Mouse (Mus musculus) midbrain, embryonic 16.5 days (tissue): ENCODE results near the gene Yy1. TPM values are rescaled to one million over a fixed set of nuclear protein-coding genes. Genes with fewer than 3 reads are reported as not detected.

Source experiments
- ATAC-seq: fragments of 200-750 bp; cut with Nextera tagmentation; 2 replicates; pipeline ENCODE4 v1.8.0; 2017; ENCODE audit warnings: moderate TSS enrichment
- H3K27ac ChIP-seq: fragments of 300-500 bp; sonication (generic); 2 replicates; pipeline ENCODE4 v1.5.1; 2014; ENCODE audit warnings: mild to moderate bottlenecking, low read length, mixed read lengths
- H3K27me3 ChIP-seq: fragments of 300-500 bp; sonication (generic); 2 replicates; pipeline ENCODE4 v1.6.1; 2014; ENCODE audit warnings: low read depth, low read length, mixed read lengths; ENCODE audit not compliant: control insufficient read depth, insufficient read depth
- H3K36me3 ChIP-seq: fragments of 300-500 bp; sonication (generic); 2 replicates; pipeline ENCODE4 v1.6.1; 2014; ENCODE audit warnings: mild to moderate bottlenecking, low read length, moderate library complexity, mixed read lengths; ENCODE audit not compliant: control insufficient read depth, insufficient read depth
- H3K4me1 ChIP-seq: fragments of 300-500 bp; sonication (generic); 2 replicates; pipeline ENCODE4 v1.6.1; 2014; ENCODE audit warnings: mild to moderate bottlenecking, low read length, mixed read lengths; ENCODE audit not compliant: control insufficient read depth, insufficient read depth
- H3K4me2 ChIP-seq: fragments of 300-500 bp; sonication (generic); 2 replicates; pipeline ENCODE4 v1.6.1; 2014; ENCODE audit warnings: mild to moderate bottlenecking, low read length, mixed read lengths
- H3K4me3 ChIP-seq: fragments of 300-500 bp; sonication (generic); 2 replicates; pipeline ENCODE4 v1.5.1; 2014; ENCODE audit warnings: low read depth, mild to moderate bottlenecking, low read length, moderate library complexity, mixed read lengths
- H3K9ac ChIP-seq: fragments of 300-500 bp; sonication (generic); 2 replicates; pipeline ENCODE4 v1.6.1; 2014; ENCODE audit warnings: low read depth, low read length, mixed read lengths
- H3K9me3 ChIP-seq: fragments of 300-500 bp; sonication (generic); replicated peaks from 2 replicates; pipeline ENCODE4 v1.6.1; 2014; ENCODE audit warnings: mild to moderate bottlenecking, low read length, mixed read lengths; ENCODE audit not compliant: control insufficient read depth, poor library complexity, severe bottlenecking
- WGBS: fragments of 180-500 bp; shearing (Covaris S2); extraction: QIAGEN DNeasy Blood & Tissue Kit; methylation state at CpG from one replicate; pipeline ENCODE4 v1.1.7; 2014; 5-methylcytosine and 5-hydroxymethylcytosine counted together
- polyA plus RNA-seq: library from polyadenylated mRNA; unstranded; fragments of >200 nt; fragmentation: Nextera tagmentation; extraction: Ambion mirVana; gene quantifications from 2 replicates; pipeline ENCODE4 v1.2.1, GENCODE M21; 2015

Gene Yy1
- polyA plus RNA-seq, 1 experiment from 2014 or later, result 10.3 TPM

DNA sequence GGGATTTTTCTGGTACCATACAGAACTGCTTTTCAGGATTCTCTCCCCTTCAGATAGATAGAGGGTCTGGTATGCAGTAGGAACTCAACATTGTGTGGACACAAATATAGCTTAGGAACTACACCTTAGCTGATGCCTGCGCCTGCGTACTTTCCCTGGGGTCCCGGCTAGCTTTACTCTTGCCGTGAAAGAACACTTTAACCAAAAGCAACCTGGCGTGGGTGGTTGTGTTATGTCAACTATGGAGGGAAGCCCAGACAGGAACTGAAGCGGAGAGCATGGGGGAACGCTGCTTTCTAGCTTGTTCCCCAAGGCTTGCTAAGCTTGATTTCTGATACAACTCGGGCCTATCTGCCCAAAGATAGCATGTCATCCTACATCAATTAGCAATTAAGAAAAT, 34.5 kb upstream of the Yy1 start:
- 76% methylated on average over 8 of the region's 8 CpGs for WGBS
- H3K27ac ChIP-seq, result 0 out of 2 replicates have a peak overlapping the region, but pooled peaks have one; percentile 50

DNA sequence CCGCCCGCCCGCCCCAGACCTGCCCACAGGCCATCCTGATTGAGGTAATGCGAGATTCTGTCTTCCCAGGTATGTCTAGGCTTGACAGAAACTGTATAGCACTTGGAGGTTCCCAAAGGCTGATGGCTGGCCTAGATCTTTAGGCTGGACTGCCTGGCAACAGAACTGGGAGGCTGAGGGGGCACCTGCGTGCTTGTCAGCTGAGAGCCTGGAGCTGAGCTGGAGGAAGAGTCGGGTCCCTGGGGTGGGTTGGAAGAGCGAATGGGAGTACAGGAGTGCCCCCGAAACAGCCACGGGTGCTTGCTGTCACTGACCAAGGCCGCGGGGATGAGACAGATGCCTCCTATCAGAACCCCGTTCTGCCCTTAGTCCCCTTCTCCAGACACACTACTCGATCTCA, 34.1 kb upstream of the Yy1 start:
- 88% methylated on average over 13 of the region's 13 CpGs for WGBS
- H3K27me3 ChIP-seq, result no peaks in the 10 kb centered on the region
- no peaks in the 10 kb centered on the region for H3K36me3 ChIP-seq
- no peak overlapping the region for H3K4me3 ChIP-seq
- no peaks in the 10 kb centered on the region for H3K9me3 ChIP-seq
- ATAC-seq, result peak; percentile 5; the same call in 1 of the 2 replicates
- no peak overlapping the region for H3K4me2 ChIP-seq
- H3K27ac ChIP-seq, result no peak overlapping the region
- no peaks in the 10 kb centered on the region for H3K4me1 ChIP-seq
- H3K9ac ChIP-seq, result no peak overlapping the region

More for the DNA sequence above, 34.5 kb upstream of the Yy1 start:
- no peaks in the 10 kb centered on the region for H3K36me3 ChIP-seq
- no peak for ATAC-seq
- H3K9me3 ChIP-seq, result no peaks in the 10 kb centered on the region
- no peak overlapping the region for H3K9ac ChIP-seq
- H3K4me2 ChIP-seq, result peak overlapping the region; percentile 67
- H3K4me1 ChIP-seq, result no peaks in the 10 kb centered on the region
- peak overlapping the region; percentile 51 for H3K4me3 ChIP-seq
- no peaks in the 10 kb centered on the region for H3K27me3 ChIP-seq

DNA sequence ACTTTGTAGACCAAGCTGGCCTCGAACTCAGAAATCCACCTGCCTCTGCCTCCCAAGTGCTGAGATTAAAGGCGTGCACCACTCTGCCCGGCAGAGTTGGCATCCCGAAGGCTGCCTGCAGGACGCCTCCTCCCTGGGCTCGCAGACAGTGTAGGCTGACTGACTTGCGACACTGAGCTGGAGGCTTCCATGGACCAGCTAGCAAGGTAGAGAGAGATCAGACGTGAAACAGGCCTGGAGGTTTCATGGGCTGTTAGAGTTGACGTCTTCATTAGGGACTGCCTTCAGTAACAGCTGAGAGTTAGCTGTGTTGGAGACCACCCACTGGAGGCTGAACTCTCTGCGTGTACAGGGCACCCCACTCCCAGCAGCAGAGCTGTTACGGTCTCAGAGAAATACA, 33.5 kb upstream of the Yy1 start:
- Histone ChIP-seq H3K36me3 (no peaks in the 10 kb centered on the region), H3K9ac (no peak overlapping the region), H3K4me3 (no peak overlapping the region), H3K27me3 (no peaks in the 10 kb centered on the region), H3K9me3 (no peaks in the 10 kb centered on the region), H3K4me2 (no peak overlapping the region), H3K4me1 (no peaks in the 10 kb centered on the region), H3K27ac (no peak overlapping the region)
- 75% methylated on average over 10 of the region's 11 CpGs for WGBS
- no peak for ATAC-seq

DNA sequence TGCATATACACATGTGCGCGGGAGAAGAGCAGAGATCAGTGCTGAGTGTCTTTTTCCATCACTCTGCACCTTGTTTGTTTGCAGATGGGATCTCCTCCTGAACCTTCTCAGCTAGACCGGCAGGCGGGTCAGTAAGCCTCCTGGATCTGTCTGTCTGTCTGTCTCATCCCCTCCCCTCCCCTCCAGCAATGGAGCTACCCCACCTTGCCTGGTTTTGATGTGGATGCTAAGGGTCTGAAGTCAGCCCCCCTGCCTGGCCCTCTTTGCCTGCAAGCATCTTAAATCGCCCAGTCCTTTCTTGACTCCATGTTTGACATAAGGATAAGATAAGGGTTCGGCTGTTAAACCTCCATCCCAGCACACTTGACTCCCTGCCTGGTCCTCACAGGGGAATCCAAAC, 32.8 kb upstream of the Yy1 start:
- H3K36me3 ChIP-seq, result no peaks in the 10 kb centered on the region
- 86% methylated on average over 6 of the region's 6 CpGs for WGBS
- no peaks in the 10 kb centered on the region for H3K4me1 ChIP-seq
- no peaks in the 10 kb centered on the region for H3K9me3 ChIP-seq
- H3K4me2 ChIP-seq, result no peak overlapping the region
- H3K27me3 ChIP-seq, result no peaks in the 10 kb centered on the region
- no peak overlapping the region for H3K4me3 ChIP-seq
- ATAC-seq, result no peak
- H3K27ac ChIP-seq, result no peak overlapping the region
- H3K9ac ChIP-seq, result no peak overlapping the region

DNA sequence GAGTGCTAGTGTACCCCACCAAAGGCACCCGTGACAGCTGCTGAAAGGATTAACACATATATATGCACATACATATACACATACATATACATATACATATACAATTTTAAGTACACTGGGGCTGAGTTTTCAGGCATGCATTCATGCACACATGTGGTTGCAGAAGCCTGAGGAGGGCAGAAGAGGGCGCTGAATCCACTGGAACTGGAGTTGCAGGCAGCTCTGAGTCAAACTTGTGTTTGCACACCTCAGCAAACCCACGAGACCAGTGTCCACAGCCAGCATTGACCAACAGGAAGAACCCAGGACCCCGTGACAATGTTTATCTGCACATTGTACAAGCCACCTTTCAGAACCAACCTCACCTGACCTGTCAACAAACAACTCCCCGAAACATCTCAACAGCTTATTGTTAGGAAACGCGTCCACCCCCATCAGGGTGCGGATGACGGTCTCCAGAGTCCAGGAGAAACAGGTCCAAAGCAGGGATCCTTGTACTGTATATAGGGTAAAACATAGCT, 32.2 kb upstream of the Yy1 start:
- H3K4me2 ChIP-seq, result no peak overlapping the region
- H3K4me3 ChIP-seq, result no peak overlapping the region
- no peaks in the 10 kb centered on the region for H3K4me1 ChIP-seq
- WGBS, result 75% methylated on average over 9 of the region's 9 CpGs
- H3K9ac ChIP-seq, result no peak overlapping the region
- no peaks in the 10 kb centered on the region for H3K36me3 ChIP-seq
- H3K9me3 ChIP-seq, result no peaks in the 10 kb centered on the region
- H3K27me3 ChIP-seq, result no peaks in the 10 kb centered on the region
- no peak overlapping the region for H3K27ac ChIP-seq
- ATAC-seq, result no peak

DNA sequence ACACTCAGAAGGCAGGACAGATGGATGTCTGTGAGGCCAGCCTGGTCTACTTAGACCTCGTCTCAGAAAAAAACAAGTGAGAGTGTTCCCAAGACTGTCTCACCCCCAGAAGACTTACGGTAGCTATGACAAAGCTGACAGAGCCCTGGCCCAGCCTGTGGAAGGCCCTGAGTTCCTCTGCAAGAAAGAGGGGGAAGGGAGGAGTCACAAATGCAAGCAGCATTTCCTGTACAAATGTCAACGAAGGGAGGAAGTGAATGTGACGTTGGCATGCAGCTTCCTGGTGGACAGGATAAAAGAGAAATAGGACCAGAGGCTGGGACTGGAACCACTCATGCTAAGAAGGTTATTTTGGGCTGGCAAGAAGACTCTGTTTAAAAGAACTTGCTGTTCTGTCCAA, 31.6 kb upstream of the Yy1 start:
- H3K27ac ChIP-seq, result no peak overlapping the region
- no peaks in the 10 kb centered on the region for H3K27me3 ChIP-seq
- 83% methylated on average over 4 of the region's 4 CpGs for WGBS
- ATAC-seq, result no peak
- no peak overlapping the region for H3K4me3 ChIP-seq
- H3K9me3 ChIP-seq, result no peaks in the 10 kb centered on the region
- H3K4me2 ChIP-seq, result no peak overlapping the region
- H3K9ac ChIP-seq, result no peak overlapping the region
- no peaks in the 10 kb centered on the region for H3K36me3 ChIP-seq
- no peaks in the 10 kb centered on the region for H3K4me1 ChIP-seq

DNA sequence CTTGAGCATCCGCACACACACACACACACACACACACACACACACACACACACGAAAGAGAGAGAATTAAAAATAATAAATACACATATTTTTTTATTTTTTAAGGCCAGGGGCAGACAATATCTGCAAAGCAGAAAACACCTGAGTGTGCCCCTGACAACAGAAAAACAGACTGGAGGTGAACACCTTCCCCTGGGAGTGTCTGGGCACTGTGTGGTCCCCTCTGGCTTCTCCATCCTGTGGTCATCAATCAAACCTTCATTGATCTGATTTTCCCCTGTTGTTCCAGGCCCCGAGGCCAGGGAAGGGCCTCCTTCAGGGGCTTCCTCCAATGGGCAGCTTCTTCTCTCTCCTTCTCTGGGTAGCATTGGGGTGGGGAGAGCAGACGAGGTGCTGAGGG, 31.1 kb upstream of the Yy1 start:
- Histone ChIP-seq H3K4me3 (no peak overlapping the region), H3K4me1 (no peaks in the 10 kb centered on the region), H3K9me3 (no peaks in the 10 kb centered on the region), H3K4me2 (no peak overlapping the region), H3K27me3 (no peaks in the 10 kb centered on the region), H3K36me3 (no peaks in the 10 kb centered on the region), H3K27ac (no peak overlapping the region), H3K9ac (no peak overlapping the region)
- no peak for ATAC-seq
- 86% methylated on average over 4 of the region's 4 CpGs for WGBS

DNA sequence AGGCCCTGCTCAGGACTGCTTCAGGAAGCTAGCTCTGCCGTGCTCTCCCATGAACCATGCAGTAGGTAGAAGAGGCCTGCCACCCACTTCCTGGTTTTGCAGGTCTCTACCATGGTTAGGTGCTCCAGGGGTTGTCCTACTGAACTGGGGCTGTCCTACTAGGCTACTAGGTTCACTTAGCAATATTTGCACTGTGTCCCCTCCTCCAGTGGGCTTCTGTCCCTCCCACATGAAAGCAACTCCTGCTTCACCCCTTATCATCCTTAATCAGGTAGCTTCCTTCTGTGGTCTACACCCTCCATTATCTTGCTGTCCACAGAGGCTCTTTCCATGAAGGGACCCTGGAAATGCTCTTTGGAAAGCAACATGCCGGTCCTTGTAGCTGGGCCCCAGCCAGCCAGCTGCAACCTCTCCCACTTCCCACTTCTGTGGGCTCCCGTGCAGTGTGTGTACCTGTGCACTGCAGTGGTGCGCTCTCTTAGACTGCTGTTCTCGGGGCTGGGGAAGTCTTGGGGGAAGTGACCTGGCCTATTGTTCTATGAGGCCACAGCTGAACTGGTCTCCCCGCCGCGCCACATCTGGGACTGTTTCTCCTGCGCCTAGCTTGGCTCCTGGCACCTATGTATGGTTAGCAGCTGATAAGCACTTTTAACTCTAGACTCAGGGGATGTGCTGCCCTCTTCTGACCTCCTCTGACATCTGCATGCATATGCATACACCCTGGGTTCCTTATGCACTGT, 29.5 kb upstream of the Yy1 start:
- no peaks in the 10 kb centered on the region for H3K27me3 ChIP-seq
- H3K4me2 ChIP-seq, result no peak overlapping the region
- no peak overlapping the region for H3K4me3 ChIP-seq
- H3K4me1 ChIP-seq, result no peaks in the 10 kb centered on the region
- H3K9me3 ChIP-seq, result no peaks in the 10 kb centered on the region
- no peak for ATAC-seq
- no peak overlapping the region for H3K9ac ChIP-seq
- H3K27ac ChIP-seq, result no peak overlapping the region
- H3K36me3 ChIP-seq, result no peaks in the 10 kb centered on the region
- WGBS, result 69% methylated on average over 9 of the region's 9 CpGs

DNA sequence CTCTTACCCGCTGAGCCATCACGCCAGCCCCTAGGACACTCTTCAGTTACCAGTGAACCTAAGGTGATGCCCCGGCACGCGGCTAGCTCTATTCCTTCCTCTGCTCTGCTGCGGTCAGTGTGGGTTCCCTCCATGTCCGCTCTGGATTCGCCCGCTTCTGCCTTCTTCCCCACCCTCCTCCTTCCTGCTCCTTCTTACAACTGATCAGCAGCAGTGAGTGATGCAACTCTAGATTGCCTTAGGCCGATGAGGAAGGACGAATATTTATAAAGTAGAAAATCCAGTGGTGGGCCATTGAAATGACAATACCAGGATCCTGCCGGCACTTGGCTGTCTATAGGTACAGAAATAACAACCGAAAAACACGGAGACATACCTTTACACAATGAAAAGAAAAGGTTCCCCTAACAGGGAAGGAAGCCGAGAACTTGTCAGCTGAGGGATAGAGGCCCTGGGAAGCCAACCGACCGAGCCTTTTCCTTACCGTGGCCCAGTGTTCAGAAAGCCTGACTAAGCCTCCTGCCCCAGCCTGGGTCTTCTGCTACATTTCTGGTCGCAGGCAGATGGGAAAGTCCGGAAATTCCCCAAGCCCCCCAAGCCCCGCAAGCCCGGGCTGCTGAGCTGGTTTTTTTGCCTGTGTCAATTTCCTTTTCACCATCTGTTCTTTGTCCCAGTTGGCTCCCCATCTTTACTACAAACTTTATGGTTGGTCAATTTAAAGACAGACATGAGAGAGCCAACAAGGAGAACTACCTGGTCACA, 27.7 kb upstream of the Yy1 start:
- H3K9ac ChIP-seq, result no peak overlapping the region
- no peak overlapping the region for H3K4me2 ChIP-seq
- no peak overlapping the region; the same call in 1 of the 2 replicates for H3K27ac ChIP-seq
- no peaks in the 10 kb centered on the region for H3K9me3 ChIP-seq
- 71% methylated on average over 22 of the region's 22 CpGs for WGBS
- no peak overlapping the region for H3K4me3 ChIP-seq
- ATAC-seq, result no peak
- no peaks in the 10 kb centered on the region for H3K36me3 ChIP-seq
- H3K4me1 ChIP-seq, result no peaks in the 10 kb centered on the region
- no peaks in the 10 kb centered on the region for H3K27me3 ChIP-seq
